Mouse (Mus musculus): Measurements from ENCODE around the gene Kalrn. TPM values are rescaled to one million over a fixed set of nuclear protein-coding genes. Genes with fewer than 3 reads are reported as not detected.

Gene Kalrn
- polyA plus RNA-seq, 1 experiment from 2014 or later, result 24.6 TPM

DNA sequence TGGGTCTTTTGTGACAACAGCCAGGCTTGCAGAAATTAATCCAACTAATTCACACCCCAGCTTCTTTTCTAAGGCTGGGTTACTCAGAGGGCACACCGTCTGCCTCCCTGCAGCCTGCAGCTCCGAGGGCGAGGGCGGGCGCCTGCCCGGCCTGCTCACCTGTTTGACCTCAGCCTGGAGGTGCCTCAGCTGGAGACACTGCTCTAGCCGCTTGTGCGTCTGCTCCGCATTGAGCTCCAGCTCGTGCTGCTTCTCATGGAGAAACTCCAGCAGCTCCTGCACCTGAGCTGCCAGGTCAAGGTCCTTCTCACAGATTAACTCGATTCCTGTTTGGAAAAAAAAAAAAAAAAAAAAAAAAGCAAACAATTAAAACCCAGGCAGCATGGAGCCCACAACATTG lies 338.2 kb downstream of the Kalrn start:
- Histone ChIP-seq H3K9me3 (no peaks in the 10 kb centered on the region), H3K36me3 (peaks cover 21% of the 10 kb centered on the region), H3K9ac (no peak overlapping the region), H3K4me2 (no peak overlapping the region), H3K4me3 (no peak overlapping the region), H3K4me1 (replicated peaks) (no peaks in the 10 kb centered on the region; the same call in 1 of the 2 replicates), H3K27me3 (no peaks in the 10 kb centered on the region), H3K27ac (replicated peaks) (no peak overlapping the region)
- no peak for ATAC-seq (ENCODE audit: low FRiP score, low read depth)
- 74% methylated on average over 11 of the region's 11 CpGs for WGBS

DNA sequence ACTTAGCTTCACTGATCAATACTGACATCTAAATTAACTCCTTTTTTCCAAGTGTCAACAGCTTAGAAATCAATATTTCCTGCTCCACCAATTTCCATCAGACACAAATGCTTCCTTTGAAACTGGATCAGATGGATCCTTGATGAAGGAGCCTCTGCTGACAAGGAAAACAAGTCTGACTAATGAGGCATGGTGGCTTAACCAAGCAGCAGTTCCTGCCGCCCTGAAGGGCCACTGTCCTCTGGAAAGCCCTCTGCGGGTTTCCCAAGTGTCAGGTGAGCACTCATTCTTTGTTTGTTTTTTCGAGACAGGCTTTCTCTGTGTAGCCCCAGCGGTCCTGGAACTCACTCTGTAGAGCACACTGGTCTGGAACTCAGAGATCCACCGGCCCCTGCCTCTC lies 341.4 kb downstream of the Kalrn start:
- H3K36me3 ChIP-seq, result peaks cover 20% of the 10 kb centered on the region
- H3K9ac ChIP-seq, result no peak overlapping the region
- WGBS, result 46% methylated on average over 5 of the region's 5 CpGs
- no peak overlapping the region for H3K4me3 ChIP-seq
- 0 out of 2 replicates have a peak overlapping the region, but pooled peaks have one; percentile 4 for H3K27ac ChIP-seq (replicated peaks)
- no peak for ATAC-seq (ENCODE audit: low FRiP score, low read depth)
- no peak overlapping the region for H3K4me2 ChIP-seq
- no peaks in the 10 kb centered on the region for H3K27me3 ChIP-seq
- no peaks in the 10 kb centered on the region for H3K9me3 ChIP-seq
- peaks cover 4% of the 10 kb centered on the region for H3K4me1 ChIP-seq (replicated peaks)

DNA sequence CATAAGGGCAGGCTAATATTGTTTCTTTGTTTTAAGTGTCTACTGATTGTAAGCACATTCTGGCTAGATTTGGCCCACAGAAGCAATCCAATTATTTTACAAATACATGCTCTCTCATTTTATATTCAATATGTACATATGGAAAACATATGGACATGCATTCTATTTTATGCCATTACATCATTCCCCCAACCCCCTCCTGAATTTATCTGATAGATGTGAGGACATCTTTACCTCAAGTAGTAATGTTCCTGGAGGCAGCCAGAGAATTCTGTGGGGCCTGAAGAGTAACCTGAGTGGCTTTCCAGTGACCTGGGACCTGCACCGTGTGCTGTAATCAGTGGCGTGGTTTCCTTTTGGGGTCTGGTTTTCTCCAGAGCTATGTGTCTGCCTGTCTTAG lies 342.2 kb downstream of the Kalrn start:
- Histone ChIP-seq H3K4me1 (replicated peaks) (peaks cover 4% of the 10 kb centered on the region), H3K9ac (no peak overlapping the region), H3K36me3 (peaks cover 20% of the 10 kb centered on the region), H3K4me3 (no peak overlapping the region), H3K9me3 (no peaks in the 10 kb centered on the region), H3K4me2 (no peak overlapping the region), H3K27me3 (no peaks in the 10 kb centered on the region), H3K27ac (replicated peaks) (no peak overlapping the region)
- ATAC-seq (ENCODE audit: low FRiP score, low read depth), result no peak
- WGBS, result 67% methylated on average over 2 of the region's 2 CpGs

DNA sequence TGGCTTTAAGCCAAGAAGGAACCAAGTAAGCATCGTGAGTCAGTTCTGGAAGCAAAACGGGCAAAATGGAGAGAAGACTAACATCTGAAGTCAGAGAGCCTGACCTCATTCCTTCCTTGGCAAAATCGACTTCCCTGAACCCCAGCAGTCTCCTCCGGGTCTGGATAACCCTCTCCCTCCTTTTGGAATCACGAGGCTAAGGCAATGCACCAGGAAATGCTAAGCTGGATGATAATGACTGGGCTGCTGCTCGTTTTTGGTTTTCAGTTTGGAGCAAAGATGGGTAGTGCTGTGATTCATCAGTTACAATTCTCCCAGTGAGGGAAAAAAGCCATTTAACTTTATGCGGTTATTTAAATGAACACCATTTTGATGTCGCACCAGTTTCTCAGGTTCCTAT lies 344.0 kb downstream of the Kalrn start:
- H3K4me3 ChIP-seq, result no peak overlapping the region
- WGBS, result 78% methylated on average over 8 of the region's 8 CpGs
- no peak for ATAC-seq (ENCODE audit: low FRiP score, low read depth)

DNA sequence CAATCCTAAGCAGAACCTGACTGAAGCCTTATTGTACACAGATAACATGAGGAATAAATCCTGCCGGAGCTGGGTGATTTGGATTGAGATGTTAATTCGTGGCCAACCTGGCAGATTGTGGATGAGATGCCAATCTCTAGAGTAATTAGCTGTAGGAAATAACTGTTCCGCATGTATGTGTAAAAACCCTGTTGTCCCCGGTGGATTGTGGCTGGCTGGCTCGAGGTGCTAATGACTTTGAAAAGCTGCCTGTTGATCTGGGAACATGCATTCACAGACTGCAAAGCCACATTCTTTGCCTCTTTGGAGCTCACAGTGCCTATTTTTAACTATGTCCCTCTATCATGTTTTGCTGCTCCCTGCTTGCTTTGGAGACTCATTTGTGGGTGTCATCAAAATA lies 344.7 kb downstream of the Kalrn start:
- Histone ChIP-seq H3K27me3 (no peaks in the 10 kb centered on the region), H3K9ac (no peak overlapping the region), H3K4me3 (no peak overlapping the region), H3K4me2 (no peak overlapping the region), H3K4me1 (replicated peaks) (peaks cover 4% of the 10 kb centered on the region), H3K27ac (replicated peaks) (no peak overlapping the region), H3K36me3 (peaks cover 10% of the 10 kb centered on the region), H3K9me3 (no peaks in the 10 kb centered on the region)
- WGBS, result 32% methylated on average over 5 of the region's 5 CpGs
- ATAC-seq (ENCODE audit: low FRiP score, low read depth), result no peak

More for the DNA sequence above, 344.0 kb downstream of the Kalrn start:
- Histone ChIP-seq H3K27ac (replicated peaks) (no peak overlapping the region), H3K4me2 (no peak overlapping the region), H3K36me3 (peaks cover 12% of the 10 kb centered on the region), H3K9me3 (no peaks in the 10 kb centered on the region), H3K27me3 (no peaks in the 10 kb centered on the region), H3K9ac (no peak overlapping the region), H3K4me1 (replicated peaks) (peaks cover 4% of the 10 kb centered on the region)

DNA sequence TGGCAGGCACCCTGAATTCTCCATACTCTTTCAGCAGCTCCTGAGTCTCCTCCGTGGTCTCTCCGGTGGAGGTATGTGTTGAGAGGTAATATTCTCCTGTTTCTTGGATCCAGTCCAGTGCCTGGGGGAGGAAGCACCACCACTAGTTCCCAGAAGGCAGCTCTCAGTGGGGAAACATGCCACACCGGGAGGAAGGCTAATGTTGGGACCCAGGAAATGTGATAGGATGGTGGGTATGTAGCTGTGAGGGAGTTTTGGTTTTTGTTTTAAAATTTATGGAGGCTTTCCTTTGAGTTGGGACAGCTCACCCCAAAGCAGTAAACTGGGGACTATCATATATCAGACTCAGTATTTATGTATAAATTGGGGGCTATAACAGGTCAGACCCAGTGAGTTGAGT lies 361.2 kb downstream of the Kalrn start:
- Histone ChIP-seq H3K9ac (no peak overlapping the region), H3K4me2 (no peak overlapping the region), H3K27ac (replicated peaks) (no peak overlapping the region), H3K27me3 (no peaks in the 10 kb centered on the region), H3K9me3 (no peaks in the 10 kb centered on the region), H3K4me3 (no peak overlapping the region), H3K36me3 (peaks cover 38% of the 10 kb centered on the region), H3K4me1 (replicated peaks) (no peaks in the 10 kb centered on the region)
- no peak for ATAC-seq (ENCODE audit: low FRiP score, low read depth)
- 84% methylated on average over 3 of the region's 3 CpGs for WGBS

DNA sequence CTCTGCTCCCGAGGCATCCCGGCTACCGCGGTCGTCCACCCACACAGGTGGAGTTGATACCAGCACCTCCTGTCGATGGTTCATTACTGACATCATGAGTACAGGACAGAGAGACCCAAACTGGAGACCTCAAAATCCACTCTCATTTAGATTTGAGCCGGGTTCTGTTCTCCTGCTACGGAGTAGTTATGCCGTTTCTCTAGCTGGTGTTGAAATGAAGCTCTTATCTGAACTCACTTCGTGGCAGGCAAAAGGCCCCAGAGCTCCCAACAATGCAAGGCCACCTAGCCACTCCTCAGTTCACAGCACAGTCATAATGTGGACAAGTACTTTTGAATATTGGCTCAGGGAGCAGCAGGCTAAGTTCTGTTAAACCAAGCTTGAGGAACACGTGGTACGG lies 362.1 kb downstream of the Kalrn start:
- peaks cover 30% of the 10 kb centered on the region for H3K36me3 ChIP-seq
- no peaks in the 10 kb centered on the region for H3K27me3 ChIP-seq
- H3K27ac ChIP-seq (replicated peaks), result no peak overlapping the region
- H3K4me2 ChIP-seq, result no peak overlapping the region
- no peak for ATAC-seq (ENCODE audit: low FRiP score, low read depth)
- no peaks in the 10 kb centered on the region for H3K4me1 ChIP-seq (replicated peaks)
- no peak overlapping the region for H3K4me3 ChIP-seq
- no peaks in the 10 kb centered on the region for H3K9me3 ChIP-seq
- 91% methylated on average over 12 of the region's 12 CpGs for WGBS
- no peak overlapping the region for H3K9ac ChIP-seq

DNA sequence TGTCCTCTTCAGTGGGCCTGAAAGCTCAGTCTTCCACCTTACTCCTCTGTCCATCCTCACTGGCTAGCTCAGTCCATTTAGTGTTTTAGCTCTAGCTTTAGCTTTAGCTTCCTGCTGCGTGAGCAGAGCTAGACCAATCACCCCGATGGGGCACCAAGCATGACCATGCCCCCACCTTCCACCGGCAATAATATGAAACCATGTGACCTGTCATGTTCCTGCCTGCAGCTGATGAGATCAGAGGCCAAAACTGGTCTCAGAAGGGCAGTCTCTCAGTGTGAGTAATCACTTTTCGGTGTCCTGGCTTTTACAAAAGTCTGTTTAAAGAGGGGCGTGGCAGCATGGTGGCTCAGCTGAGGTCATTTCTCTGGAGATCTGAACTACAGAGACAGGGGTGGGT lies 364.6 kb downstream of the Kalrn start:
- H3K4me1 ChIP-seq (replicated peaks), result no peaks in the 10 kb centered on the region
- no peak overlapping the region for H3K4me3 ChIP-seq
- WGBS, result 61% methylated on average over 5 of the region's 5 CpGs
- peaks cover 25% of the 10 kb centered on the region for H3K36me3 ChIP-seq
- no peak overlapping the region for H3K9ac ChIP-seq
- ATAC-seq (ENCODE audit: low FRiP score, low read depth), result no peak; the same call in 1 of the 2 replicates
- H3K27ac ChIP-seq (replicated peaks), result no peak overlapping the region
- no peaks in the 10 kb centered on the region for H3K27me3 ChIP-seq
- no peak overlapping the region for H3K4me2 ChIP-seq
- H3K9me3 ChIP-seq, result no peaks in the 10 kb centered on the region

DNA sequence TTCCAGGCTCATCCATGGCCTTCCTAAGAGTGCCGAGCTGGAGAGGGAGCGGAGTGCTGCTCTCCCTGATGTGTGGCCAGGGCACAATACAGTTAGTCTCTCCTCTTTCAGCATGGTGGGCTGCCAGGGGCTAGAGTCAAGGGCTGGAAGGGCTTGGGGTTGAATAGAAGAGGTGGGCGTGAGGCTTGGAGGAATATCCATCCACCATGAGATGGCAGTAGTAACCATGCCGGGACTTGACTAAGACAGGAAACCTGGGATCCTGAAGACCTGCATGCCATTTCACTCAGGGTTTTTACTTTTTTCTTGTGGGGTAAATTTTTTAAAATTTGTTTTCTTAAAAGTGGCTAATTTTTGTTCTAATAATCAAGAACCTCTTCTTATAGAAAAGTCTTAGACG lies 365.4 kb downstream of the Kalrn start:
- Histone ChIP-seq H3K4me1 (replicated peaks) (no peaks in the 10 kb centered on the region), H3K4me2 (no peak overlapping the region), H3K27ac (replicated peaks) (no peak overlapping the region), H3K36me3 (peaks cover 28% of the 10 kb centered on the region), H3K27me3 (no peaks in the 10 kb centered on the region), H3K9me3 (no peaks in the 10 kb centered on the region), H3K9ac (no peak overlapping the region), H3K4me3 (no peak overlapping the region)
- 93% methylated on average over 5 of the region's 5 CpGs for WGBS
- no peak for ATAC-seq (ENCODE audit: low FRiP score, low read depth)

DNA sequence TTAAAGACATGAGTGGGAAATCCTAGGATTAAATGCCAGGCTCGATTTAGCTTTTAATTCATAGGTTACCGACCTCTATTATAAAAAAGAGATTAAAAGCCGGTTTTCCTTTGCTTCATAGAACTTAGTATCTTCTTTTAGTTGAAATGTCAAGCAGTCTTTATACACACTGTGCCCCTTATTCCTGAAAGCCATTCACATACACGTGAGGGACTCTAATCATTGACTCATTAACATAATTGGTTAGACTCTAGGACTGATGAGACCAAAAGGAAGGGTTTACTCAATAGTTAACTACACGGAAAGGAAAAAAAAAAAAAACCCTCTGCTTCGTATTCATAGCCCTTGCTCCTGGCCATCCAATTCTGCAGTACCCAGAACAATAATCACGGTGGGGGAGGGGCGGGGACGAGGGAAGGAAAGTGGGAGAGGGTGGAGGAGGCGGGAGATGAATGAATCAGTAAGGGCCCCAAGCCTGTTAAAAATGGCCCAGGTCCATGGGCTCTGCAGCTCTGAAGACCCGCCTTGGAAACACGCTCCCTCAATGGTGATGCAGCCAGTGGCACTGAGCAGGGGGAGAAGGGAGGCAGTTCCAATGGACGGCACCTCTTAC lies 368.7 kb downstream of the Kalrn start:
- Histone ChIP-seq H3K9me3 (no peaks in the 10 kb centered on the region), H3K27me3 (no peaks in the 10 kb centered on the region), H3K27ac (replicated peaks) (no peak overlapping the region), H3K4me3 (no peak overlapping the region), H3K9ac (no peak overlapping the region), H3K36me3 (peaks cover 8% of the 10 kb centered on the region; the same call in 1 of the 2 replicates), H3K4me2 (no peak overlapping the region), H3K4me1 (replicated peaks) (no peaks in the 10 kb centered on the region)
- no peak for ATAC-seq (ENCODE audit: low FRiP score, low read depth)
- WGBS, result 62% methylated on average over 13 of the region's 13 CpGs

DNA sequence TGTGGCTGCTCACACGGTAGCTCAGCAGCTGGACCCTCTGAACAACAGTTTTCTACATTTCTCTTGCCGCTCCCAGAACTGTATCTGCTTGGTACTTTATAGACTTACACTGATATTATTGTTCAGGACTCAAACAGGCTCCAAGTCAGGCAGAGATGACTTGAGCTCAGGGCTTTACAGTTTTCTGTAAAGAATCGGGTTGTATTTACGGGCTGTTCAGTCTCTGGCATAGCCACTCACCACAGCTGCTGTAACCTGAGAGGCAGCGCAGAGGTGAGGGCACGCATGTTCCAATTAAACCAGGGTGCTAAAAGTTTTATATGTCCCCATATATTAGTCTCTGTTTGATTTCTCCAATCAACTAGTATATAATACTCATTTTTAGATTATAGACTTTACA lies 373.8 kb downstream of the Kalrn start:
- Histone ChIP-seq H3K4me2 (no peak overlapping the region), H3K9me3 (no peaks in the 10 kb centered on the region), H3K4me1 (replicated peaks) (no peaks in the 10 kb centered on the region), H3K9ac (no peak overlapping the region), H3K27ac (replicated peaks) (no peak overlapping the region), H3K27me3 (no peaks in the 10 kb centered on the region), H3K4me3 (no peak overlapping the region), H3K36me3 (peaks cover 14% of the 10 kb centered on the region; the same call in 1 of the 2 replicates)
- no peak for ATAC-seq (ENCODE audit: low FRiP score, low read depth)
- WGBS, result 93% methylated on average over 6 of the region's 6 CpGs

DNA sequence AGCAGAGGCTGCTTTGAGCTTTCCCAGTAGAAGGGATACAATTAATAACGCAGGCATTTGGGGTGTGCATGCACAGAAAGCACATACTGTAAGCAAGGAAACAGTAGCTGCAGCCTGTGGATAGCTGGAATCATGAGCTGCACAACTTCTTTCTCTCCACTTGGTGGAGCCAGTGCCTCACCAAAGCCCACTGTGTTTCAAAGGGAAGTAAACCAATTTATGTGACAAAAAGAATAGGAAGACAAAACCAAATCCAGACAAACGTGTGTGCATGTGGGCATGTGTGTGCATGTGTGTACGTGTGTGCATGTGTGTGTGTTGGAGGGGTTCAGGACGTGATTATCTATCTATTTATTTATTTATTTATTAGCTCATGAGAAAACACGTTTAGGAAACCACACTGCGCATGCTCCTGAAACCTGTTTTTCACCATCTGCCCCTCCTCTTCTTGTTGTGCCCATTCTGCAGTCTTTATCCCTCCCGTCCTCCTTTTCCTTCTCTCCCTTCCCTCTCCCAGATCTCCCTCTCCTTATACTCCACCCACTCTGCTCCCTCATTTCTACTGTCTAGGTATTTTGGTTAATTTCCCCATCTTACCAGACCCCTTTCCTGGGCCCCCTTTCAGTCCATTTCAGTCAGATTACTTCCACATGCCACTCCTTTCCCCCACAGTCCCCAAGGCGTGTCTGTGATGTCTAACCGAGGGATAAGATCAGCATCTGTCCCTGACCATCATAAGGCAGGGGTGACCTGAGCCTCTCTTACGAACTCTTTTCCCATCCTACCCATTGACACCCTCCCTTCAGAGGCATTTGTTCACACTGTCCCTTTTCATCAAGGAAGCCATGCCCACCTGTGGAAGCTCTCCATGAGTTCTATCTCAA lies 380.1 kb downstream of the Kalrn start:
- peak; percentile 63; the same call in 1 of the 2 replicates for ATAC-seq (ENCODE audit: low FRiP score, low read depth)
- Histone ChIP-seq H3K9me3 (no peaks in the 10 kb centered on the region), H3K27ac (replicated peaks) (no peak overlapping the region), H3K27me3 (no peaks in the 10 kb centered on the region), H3K4me3 (no peak overlapping the region), H3K4me1 (replicated peaks) (no peaks in the 10 kb centered on the region), H3K4me2 (no peak overlapping the region), H3K9ac (no peak overlapping the region), H3K36me3 (peaks cover 20% of the 10 kb centered on the region; the same call in 1 of the 2 replicates)
- 50% methylated on average over 10 of the region's 10 CpGs for WGBS

All from hindbrain, embryonic 15.5 days (tissue).